Mouse (Mus musculus) mouse embryonic stem cell (cell line): ENCODE data around the gene Rnf144b.

ENCODE experiments used
- in situ Hi-C, 2 experiments: fragments of 300-500 bp; cut with MboI; formaldehyde crosslinking; loops; 1 replicate in 1 of 2; 3 replicates in 1 of 2; pipeline ENCODE4 v1.14.3; 2019 to 2020; ENCODE audit warnings: low sequenced_read_pairs in 2 of 2, low pct_unique_long_range_greater_than_20kb in 1 of 2, mixed read lengths in 1 of 2; ENCODE audit not compliant: unreplicated experiment in 1 of 2

Gene Rnf144b

DNA sequence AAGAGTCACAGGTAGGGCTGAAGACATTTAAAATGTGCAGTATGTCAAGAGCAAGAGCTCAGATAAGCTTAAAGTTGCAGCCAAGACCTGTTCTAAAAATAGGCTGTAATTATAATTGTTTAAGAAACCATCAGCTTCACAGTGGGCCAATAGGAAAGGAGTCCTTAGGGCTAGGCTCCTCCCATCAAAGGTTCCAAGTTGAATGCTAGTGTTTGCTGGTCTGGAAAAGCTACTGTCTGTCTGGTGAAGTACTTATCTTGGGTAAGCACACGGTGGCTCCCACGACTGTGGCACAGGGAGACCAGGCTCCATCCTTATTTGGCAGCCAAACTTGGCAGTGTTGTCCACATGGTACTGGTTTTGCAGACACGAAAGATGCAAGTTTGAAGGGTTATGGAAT lies 9.5 kb upstream of the Rnf144b start:
- in situ Hi-C loops = no loop called here

DNA sequence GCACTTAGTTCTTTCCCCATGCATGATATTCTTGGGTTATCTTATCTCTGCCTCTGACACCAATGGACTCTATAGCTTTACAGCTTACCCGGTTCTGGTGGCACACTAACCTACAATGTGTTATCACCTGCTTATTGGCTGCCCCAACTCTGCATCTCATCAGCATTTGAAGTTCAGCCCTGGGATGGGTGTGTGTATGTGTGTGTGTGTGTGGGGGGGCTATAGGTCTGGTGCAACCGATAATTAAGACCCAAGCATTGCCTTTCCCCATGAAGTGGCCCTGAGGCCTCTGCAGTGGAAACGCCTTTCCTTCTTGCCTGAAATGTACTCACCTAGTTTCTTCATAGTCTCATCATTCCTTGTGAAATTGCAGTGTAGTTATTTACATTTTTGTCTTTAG lies 6.5 kb upstream of the Rnf144b start:
- in situ Hi-C loops = no loop called here

DNA sequence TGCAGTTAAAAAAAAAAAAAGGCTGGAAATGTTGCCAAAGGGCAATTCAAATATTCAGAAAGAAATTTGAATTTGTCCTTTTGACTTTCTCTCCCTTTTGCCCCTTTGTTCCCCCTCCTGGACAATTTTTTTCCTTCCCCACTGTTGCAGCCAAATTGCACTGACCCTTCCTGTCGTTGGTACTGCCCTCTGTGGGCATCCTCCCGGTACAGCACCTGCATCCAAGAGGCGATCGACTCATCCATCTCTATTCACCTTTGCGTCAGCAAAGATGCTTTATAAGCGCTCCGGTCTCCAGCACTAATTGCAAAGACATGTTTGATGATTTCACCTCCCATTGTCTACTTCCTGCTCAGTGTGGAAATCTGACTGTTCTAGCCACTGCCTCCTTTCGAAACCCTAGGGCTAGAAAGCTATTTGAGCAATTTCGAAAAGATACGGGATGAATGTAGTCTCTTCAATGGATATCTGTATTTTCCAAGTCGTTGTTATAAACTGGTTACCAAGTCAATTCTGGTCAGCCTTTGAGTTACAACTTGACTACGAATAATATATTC lies 1.0 kb upstream of the Rnf144b start:
- in situ Hi-C loops = no loop called here

DNA sequence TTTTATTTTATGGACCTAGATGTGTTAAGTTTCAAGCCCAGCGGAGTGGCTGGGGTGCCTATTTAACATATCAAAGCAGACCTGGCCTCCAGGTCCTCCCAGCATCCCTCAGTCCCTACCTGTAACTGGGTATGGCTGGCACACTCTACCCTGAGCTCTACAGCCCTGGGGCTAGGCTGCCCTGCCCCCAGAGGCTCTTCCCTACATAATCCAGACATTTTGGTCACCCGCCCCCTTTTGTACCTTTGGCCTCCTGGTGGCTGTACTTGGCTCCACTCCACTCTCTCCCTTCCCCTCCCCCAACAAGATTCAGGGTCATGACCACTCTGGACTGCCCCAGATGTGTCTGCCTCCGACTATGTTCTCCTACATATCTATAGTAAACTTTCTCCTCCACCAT lies 2.0 kb downstream of the Rnf144b start:
- in situ Hi-C loops = no loop called here

DNA sequence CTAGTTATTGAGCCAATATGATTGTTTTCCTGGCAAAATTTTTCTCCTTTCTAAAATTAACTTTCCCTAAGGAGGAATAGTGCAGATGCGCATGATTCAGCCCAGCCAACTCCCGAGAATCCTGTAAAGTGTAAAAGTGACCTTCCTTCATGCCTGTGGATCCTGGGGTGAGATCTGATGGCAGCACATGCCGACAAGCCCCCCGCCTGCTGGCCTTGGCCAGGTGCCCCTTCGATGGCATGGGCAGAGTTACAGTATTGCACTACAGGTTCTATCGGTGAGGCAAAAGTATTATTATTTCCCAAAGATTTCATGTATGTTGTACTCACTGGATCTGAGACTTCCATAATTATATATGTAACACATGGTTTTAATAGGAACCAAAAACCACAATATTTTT lies 2.5 kb downstream of the Rnf144b start:
- in situ Hi-C loops = no loop called here

DNA sequence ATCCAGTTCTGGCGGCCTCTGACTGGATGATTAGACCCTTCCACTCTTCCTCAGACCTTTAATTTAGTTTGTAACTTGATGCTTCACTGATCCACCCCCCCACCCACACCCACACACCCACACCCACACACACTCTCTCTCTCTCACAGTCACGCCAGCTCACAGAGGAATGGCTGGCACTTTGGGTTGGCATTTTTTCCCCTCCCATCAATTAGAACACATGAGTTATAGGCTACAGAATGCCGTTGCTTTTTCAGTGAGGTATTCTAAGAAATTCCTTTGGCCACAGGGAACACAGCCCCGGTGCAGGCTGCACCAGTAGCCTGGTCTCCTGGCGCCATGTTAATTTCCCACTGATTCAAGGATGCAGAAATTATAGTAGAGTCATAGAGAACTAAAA lies 3.1 kb downstream of the Rnf144b start:
- in situ Hi-C loops = no loop called here

DNA sequence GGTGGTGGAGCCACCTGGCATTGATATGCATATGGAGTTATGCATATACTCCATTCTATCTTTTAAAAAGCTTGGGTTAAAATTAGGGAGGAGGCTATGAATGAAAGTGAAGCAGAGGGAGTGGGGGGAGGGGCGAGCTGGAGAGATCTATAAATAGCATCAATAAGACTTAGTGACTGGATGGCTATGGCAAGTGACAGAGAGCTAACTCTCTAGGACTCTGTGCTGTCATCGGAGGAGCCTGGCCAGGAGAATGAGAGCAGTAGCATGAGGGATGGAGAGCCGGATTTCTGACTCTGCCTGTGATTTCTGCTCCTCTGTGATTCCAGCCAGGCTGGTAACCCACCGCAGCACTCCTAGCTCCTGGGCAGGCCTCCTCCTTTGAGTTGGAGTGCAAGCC lies 6.6 kb downstream of the Rnf144b start:
- in situ Hi-C loops = no loop called here

DNA sequence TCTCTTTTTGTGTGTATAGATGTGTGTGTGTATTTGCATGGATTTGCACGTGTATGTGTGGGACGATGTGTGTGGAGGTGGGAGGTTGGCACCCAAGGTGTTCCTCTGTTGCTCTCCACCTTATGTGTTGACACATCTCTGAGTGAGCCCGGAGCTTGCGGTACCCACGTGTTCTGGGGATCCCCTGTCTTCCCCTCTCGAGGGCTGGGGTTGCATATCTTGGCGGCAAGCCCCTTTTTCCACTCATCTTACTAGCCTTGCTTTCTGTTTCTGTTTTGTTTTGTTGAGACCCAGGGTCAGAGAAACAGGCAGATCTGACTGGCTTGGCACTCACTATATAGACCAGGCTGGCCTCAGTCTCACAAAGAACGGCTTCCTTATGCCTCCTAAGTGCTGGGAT lies 10.6 kb downstream of the Rnf144b start:
- in situ Hi-C loops = no loop called here

DNA sequence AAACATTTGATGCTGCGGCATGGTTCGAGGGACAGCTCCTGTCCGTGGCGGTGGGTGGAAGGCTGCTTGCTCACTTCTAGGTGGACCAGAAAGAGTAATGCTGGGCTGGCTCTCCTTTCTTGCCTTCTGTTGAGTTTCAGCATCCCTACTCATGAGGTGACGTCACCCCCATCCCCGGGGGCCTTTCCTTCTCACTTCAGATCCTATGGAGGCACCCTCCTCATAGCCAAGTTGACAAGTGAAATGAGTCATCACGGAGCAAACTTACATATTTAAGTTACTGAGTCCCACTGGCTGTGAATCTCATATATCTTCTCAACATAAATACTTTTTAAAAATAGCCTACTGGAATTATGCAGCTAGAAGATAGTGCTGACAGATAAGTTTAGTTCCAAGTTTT lies 12.4 kb downstream of the Rnf144b start:
- in situ Hi-C loops = no loop called here

DNA sequence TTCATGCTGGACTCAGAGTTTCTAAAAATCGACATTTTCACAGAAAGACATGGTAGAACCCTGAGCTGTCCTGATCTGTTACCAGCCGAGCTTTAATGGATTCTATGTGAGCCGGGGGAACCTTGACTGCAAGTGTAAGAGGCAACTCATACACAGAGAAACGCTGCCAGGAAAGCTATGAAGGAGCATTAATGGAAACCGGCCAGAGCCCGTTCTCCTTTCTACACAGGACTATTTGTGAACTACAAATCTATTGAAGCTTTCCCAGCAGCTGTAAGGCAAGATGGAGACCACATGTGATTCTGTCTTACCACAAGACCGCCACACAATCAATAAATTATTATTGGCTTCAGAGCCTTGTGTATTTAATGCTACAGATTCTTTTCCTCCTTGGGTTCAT lies 13.3 kb downstream of the Rnf144b start:
- in situ Hi-C loops = no loop called here

DNA sequence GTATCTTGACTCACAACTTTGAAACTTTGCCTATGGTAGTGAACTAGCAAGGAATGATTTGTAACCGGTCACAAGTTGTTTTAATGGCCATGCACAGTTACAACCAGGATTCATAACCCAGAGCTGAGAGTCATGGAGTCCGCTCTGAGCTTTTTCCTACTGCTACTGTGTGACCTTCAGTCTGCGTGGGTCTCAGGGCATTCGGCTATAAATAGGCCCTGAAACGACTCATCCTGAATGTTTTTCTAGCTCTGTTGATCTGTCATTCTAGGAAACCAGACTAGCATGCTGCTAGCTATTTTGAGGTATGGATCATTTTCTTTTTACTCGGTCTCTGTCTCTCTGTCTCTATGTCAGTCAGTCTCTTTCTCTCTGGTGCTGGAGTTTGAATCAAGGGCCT lies 20.3 kb downstream of the Rnf144b start:
- in situ Hi-C loops = no loop called here

DNA sequence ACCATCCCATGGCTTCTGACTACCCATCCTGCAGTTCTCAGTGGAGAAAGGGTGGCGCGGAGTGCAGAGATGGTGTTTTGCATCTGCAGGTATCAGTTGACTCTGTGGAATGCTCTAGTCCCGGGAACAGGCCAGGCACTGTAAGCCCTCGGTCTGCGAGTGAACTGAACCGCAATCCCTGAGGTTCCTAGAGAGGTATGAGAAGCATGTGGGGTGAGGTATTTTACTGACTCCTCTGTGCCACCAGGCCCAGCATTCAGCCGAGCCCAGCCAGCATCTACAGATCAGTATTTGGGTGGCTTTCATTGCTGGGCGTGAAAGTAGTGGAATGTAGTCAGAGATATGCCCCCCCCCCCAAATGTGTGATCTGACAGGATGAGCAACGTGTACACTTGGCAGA lies 23.5 kb downstream of the Rnf144b start:
- in situ Hi-C loops = loop anchor here in 1 of 2 experiments (5.0 kb wide), 1 partner anchor 136 kb away; no protein-coding TSS in a partner anchor

DNA sequence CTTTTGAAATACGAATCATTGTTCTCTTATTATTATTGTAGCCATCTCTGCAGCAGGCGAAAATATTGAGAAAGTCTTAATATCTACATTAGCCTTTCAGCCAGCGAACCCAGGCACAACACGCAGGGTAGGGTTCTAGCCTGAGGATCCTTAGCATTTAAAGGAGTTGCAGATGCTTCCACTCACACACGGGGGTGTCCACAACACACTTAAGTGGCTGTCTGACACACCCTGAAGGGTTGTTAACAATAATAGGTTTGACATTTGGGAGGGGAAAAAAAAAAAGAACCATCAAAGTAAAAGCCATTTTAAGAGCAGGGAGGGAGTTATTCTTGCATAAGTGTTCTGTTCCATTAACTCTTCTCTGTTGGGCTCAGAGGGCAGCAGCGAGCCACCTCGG lies 23.9 kb downstream of the Rnf144b start:
- in situ Hi-C loops = loop anchor here in 1 of 2 experiments (5.0 kb wide), 1 partner anchor 136 kb away; no protein-coding TSS in a partner anchor

DNA sequence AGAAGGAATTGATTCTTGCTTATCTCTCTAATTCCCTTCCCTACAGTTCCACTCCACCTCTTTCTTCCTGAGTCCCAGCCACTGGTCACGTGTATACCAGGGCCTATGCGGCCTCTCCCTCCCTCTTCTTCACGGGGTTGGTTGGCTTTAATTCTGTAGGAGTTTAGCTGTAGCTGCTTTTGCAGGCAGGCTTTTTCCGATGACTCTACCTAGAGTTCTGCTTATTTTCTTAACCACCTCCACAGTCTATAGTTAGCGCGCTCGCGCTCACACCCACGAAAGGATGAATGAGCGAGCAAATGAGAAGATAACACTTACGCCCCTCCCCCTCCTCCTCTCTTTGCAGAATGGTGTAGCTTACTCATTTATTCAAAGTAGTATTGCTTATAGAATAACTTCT lies 26.1 kb downstream of the Rnf144b start:
- in situ Hi-C loops = loop anchor here in 1 of 2 experiments (5.0 kb wide), 1 partner anchor 134 kb away; no protein-coding TSS in a partner anchor

DNA sequence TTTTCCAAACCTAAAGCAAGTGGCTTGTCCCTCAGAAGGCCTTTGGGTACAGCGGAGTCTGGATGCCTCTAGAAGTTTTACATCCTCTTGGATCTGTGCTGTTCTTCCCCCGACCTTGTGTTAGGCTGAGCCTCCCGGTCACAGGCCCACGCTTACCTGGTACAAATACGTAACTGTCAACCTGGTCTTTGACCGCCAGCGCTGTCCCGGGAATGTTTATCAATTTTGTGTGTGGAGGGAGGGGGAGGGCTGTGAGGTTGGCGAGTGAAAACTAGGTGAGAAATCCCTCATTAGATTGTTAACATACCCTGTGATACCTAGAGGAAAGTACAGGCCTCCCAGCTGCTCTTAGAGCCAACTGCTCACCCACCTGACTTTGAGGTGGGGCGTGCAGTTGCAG lies 27.5 kb downstream of the Rnf144b start:
- in situ Hi-C loops = loop anchor here (5.0 to 10.0 kb wide), 2 partner anchors 132 to 135 kb away; no protein-coding TSS in a partner anchor

DNA sequence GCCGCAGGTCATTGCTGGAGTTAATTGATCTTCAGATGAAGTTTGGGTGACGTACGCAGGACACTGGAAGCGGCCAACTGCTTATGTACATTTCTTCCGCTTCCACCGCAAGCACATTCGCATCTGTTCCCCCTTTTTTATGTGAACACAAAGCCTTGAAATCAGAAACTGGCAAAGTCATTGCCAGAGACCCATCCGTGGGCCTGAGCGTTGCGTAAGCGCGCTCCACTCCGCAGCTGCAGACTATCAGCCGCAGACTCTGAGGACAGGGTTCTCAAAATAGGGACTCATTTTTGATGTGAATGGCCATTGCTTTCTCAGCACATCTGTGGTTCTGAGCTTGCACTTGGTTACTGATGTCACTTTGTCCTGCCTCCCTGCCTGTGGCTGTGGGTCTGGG lies 28.6 kb downstream of the Rnf144b start:
- in situ Hi-C loops = loop anchor here in 1 of 2 experiments (10.0 kb wide), 1 partner anchor 134 kb away; no protein-coding TSS in a partner anchor

DNA sequence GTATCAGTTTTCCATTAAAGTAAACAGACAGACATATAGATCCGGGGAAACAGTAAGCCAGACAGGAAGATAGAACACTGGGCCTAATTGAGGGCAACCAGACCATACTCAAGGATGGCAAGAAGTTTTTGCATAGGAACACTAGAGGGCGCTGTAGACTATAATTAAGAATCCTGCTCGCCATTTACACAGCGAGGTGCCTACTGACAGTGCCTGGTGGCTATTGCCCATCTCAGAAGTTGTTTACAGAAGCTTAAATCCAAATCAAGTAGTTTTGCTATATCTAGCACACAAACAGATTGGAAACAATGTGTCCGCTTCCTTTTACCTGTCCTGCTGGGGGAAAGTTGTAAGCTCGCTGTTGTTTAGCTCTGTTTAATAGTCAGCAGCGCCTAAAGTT lies 29.9 kb downstream of the Rnf144b start:
- in situ Hi-C loops = loop anchor here in 1 of 2 experiments (10.0 kb wide), 1 partner anchor 132 kb away; no protein-coding TSS in a partner anchor

DNA sequence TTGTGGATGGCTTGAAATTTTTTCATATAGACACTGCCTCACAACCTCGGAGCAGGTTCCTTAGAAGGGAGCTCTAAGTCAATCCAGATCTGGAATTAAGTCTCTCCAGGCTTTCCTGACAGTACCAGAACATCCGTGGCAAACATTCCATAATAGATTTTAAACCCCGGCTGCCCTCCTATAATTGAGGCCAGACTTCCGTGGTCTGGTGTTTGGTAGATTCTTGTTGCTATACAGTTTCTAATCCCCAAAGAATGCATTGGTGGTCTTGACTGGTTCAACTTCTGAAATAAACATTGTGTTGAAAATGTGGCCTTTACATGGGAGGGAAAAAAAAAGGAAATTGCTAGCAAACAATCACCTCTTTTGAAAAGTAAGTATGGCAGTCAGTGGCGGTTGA lies 30.8 kb downstream of the Rnf144b start:
- in situ Hi-C loops = loop anchor here in 1 of 2 experiments (10.0 kb wide), 1 partner anchor 132 kb away; no protein-coding TSS in a partner anchor

DNA sequence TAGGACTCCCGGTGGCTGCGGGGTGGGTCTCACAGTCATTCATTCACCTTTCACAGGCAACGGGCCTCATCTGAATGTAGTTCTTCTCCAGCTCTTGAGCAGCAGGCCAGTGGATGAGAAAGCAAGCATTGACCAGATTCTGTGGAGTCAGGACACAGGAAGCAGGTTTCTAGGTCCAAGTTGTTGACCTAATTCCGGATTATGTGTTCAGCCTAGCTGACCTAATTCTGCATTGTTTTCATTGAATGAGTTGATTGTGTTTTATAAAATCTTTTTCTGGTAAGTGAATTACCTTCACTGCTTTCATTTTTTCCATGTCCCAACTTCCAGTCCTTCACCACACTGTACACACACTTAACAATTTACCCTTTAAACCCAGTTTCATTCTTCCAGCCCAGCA lies 32.4 kb downstream of the Rnf144b start:
- in situ Hi-C loops = loop anchor here in 1 of 2 experiments (10.0 kb wide), 1 partner anchor 130 kb away; no protein-coding TSS in a partner anchor

DNA sequence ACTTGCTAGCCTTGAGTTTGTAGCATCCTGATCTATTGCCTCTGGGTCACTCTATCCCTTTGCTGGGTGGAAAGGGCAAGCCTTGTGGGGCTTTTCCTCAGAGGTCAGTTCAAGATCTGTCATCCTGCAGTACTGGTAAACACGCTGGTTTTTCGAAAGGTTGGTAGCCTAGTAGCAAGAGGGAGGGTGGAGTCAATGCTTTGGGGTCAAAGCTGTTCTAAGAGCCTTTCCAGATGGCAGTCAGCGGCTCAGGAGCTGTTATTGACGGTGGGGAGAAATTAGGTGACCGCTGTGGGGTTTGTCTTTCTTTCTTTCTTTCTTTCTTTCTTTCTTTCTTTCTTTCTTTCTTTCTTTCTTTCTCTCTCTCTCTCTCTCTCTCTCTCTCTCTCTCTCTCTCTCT lies 34.4 kb downstream of the Rnf144b start:
- in situ Hi-C loops = loop anchor here in 1 of 2 experiments (10.0 kb wide), 1 partner anchor 128 kb away; no protein-coding TSS in a partner anchor
